Mouse (Mus musculus): ENCODE measurements at regions not wholly inside any gene's neighbourhood (a gene's known extent, or its start where the extent isn't known, plus 50 kb on each side); places are given as distances from the start of the nearest gene placed in this dataset.

DNA sequence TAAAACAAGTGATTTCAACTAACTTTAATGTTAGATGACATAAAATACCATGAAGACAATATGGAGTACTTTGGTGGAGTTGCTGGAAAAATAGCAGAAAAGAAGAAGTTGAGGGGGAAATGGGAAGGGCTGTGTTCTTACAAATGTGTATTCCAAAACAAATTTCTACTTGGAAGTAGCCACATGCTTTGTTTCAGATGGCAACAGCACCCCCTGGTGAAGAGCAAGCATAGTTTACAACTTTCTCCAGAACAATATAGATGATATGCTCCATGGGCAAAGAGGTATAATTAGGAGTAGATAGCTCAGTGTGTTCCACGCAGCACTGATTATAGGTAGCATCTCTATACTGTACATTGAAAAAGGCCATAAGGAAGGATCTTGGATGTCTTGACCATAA, 302.6 kb upstream of the Hsf2 start:
- no peaks in the 10 kb centered on the region for H3K4me1 ChIP-seq (ENCODE audit: insufficient read depth)
- no peaks in the 10 kb centered on the region for H3K36me3 ChIP-seq (ENCODE audit: insufficient read depth)
- DNase-seq: peak; percentile 61
- peak; percentile 66 for TF ChIP-seq CTCF (IDR thresholded peaks at IDR 0.05; ENCODE audit: low read depth)
- H3K27me3 ChIP-seq (ENCODE audit: insufficient read depth, low read length): no peaks in the 10 kb centered on the region
- no peak overlapping the region for H3K4me3 ChIP-seq (ENCODE audit: low read depth, low read length)
- 55% methylated on average over 1 of the region's 1 CpGs for WGBS
- H3K27ac ChIP-seq (ENCODE audit: low read depth, low read length): no peak overlapping the region
- no peaks in the 10 kb centered on the region for H3K9me3 ChIP-seq (ENCODE audit: low read length)
- no peak overlapping the region for H3K9ac ChIP-seq
- peak; percentile 40; the same call in 1 of the 2 replicates for ATAC-seq
- no peak overlapping the region for H3K4me2 ChIP-seq (ENCODE audit: low read depth)

DNA sequence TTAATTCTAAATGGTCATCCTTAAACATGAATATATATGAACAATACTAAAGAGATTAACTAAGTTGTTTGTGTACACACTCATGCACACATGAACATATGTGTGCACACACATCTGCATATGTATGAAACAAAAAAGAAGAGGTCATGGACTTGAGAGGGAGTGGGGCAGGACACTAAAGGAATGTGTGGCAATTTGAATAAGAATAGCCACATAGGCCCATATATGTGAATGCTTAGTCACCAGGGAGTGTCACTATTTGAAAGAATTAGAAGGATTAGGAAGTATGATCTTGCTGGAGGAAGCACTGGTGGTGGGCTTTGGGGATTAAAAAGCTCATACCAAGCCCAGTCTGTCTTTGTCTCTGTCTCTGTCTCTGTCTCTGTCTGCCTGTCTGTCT, 275.5 kb upstream of the Hsf2 start:
- H3K4me2 ChIP-seq (ENCODE audit: low read depth): no peak overlapping the region
- H3K4me3 ChIP-seq (ENCODE audit: low read depth, low read length): no peak overlapping the region
- no peaks in the 10 kb centered on the region for H3K27me3 ChIP-seq (ENCODE audit: insufficient read depth, low read length)
- ATAC-seq (no peak), DNase-seq (no peak)
- H3K27ac ChIP-seq (ENCODE audit: low read depth, low read length): no peak overlapping the region
- TF ChIP-seq CTCF (IDR thresholded peaks at IDR 0.05; ENCODE audit: low read depth): no peak
- no peaks in the 10 kb centered on the region for H3K4me1 ChIP-seq (ENCODE audit: insufficient read depth)
- H3K9me3 ChIP-seq (ENCODE audit: low read length): no peaks in the 10 kb centered on the region
- no peaks in the 10 kb centered on the region for H3K36me3 ChIP-seq (ENCODE audit: insufficient read depth)
- no peak overlapping the region for H3K9ac ChIP-seq

DNA sequence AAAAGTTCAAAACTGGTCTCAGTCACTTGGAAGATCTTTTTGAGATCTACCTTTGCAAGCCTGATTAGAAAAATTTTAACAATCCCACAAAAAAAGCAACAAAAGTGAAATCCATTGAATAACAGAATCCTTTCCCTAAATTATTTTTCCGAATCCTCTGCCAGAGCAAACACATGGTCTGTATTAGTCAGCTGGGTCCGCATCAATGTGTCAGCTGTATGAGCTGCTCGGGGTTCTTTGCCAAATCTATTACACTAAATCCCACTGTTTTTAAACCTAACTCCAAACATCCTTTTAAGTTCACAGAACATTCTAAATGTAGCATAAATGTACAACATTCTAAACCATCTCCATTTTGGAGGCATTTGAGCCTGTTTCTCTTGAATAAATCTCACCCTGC, 255.1 kb upstream of the Hsf2 start:
- H3K4me2 ChIP-seq (ENCODE audit: low read depth): no peak overlapping the region
- TF ChIP-seq CTCF (IDR thresholded peaks at IDR 0.05; ENCODE audit: low read depth): no peak
- H3K4me1 ChIP-seq (ENCODE audit: insufficient read depth): no peaks in the 10 kb centered on the region
- no peak overlapping the region for H3K4me3 ChIP-seq (ENCODE audit: low read depth, low read length)
- no peak overlapping the region for H3K27ac ChIP-seq (ENCODE audit: low read depth, low read length)
- no peaks in the 10 kb centered on the region for H3K36me3 ChIP-seq (ENCODE audit: insufficient read depth)
- H3K9me3 ChIP-seq (ENCODE audit: low read length): no peaks in the 10 kb centered on the region
- ATAC-seq: no peak
- H3K9ac ChIP-seq: no peak overlapping the region
- WGBS: 63% methylated on average over 3 of the region's 3 CpGs
- no peaks in the 10 kb centered on the region for H3K27me3 ChIP-seq (ENCODE audit: insufficient read depth, low read length)
- peak; percentile 2 for DNase-seq

DNA sequence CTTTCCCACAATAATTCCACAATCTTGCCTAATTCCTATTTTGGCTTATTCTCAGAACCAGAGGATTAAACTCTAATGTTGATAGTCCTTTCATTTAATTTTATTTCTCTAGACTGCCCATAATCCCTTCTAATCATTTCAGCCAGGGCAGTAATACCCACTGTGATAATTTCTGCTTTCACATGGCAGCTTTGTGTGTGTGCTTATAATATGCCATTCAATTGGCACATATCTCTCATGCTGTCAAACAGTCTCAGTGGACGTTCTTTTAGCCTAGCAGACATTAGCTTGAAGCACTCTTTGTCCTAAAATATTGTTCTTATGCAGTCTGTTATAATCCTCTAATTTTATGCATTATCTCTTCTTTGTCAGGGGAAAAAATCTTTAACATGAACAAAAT, 205.0 kb upstream of the Hsf2 start:
- WGBS: 13% methylated on average over 1 of the region's 1 CpGs
- Histone ChIP-seq H3K27ac (ENCODE audit: low read depth, low read length) (no peak overlapping the region), H3K4me1 (ENCODE audit: insufficient read depth) (no peaks in the 10 kb centered on the region), H3K4me3 (ENCODE audit: low read depth, low read length) (no peak overlapping the region), H3K27me3 (ENCODE audit: insufficient read depth, low read length) (no peaks in the 10 kb centered on the region), H3K36me3 (ENCODE audit: insufficient read depth) (no peaks in the 10 kb centered on the region), H3K9me3 (ENCODE audit: low read length) (no peaks in the 10 kb centered on the region), H3K9ac (no peak overlapping the region), H3K4me2 (ENCODE audit: low read depth) (no peak overlapping the region)
- ATAC-seq: no peak
- DNase-seq: no peak
- TF ChIP-seq CTCF (IDR thresholded peaks at IDR 0.05; ENCODE audit: low read depth): no peak

DNA sequence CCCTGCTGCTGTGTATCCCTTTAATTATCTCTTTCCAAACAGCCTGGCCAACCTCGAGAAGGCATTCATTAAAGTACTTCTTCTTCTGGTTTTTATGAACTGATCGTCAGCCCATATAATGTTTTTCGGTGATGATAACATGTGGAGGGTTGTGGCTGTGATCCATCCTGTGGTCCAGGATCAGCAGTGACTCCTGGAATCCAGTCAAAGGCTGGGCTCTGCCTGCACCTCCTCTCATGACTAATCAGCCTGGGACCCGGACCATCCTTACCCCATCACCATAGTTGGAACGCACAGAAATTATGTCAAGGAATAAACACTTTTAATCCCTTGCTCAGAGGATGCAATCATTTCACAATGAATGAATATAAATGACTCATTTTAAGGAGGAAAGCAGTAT, 203.3 kb upstream of the Hsf2 start:
- H3K4me1 ChIP-seq (ENCODE audit: insufficient read depth): no peaks in the 10 kb centered on the region
- ATAC-seq (no peak), DNase-seq (no peak)
- H3K36me3 ChIP-seq (ENCODE audit: insufficient read depth): no peaks in the 10 kb centered on the region
- no peak overlapping the region for H3K9ac ChIP-seq
- TF ChIP-seq CTCF (IDR thresholded peaks at IDR 0.05; ENCODE audit: low read depth): no peak
- H3K27me3 ChIP-seq (ENCODE audit: insufficient read depth, low read length): no peaks in the 10 kb centered on the region
- H3K27ac ChIP-seq (ENCODE audit: low read depth, low read length): no peak overlapping the region
- WGBS: 73% methylated on average over 5 of the region's 5 CpGs
- no peak overlapping the region for H3K4me2 ChIP-seq (ENCODE audit: low read depth)
- no peak overlapping the region for H3K4me3 ChIP-seq (ENCODE audit: low read depth, low read length)
- no peaks in the 10 kb centered on the region for H3K9me3 ChIP-seq (ENCODE audit: low read length)

DNA sequence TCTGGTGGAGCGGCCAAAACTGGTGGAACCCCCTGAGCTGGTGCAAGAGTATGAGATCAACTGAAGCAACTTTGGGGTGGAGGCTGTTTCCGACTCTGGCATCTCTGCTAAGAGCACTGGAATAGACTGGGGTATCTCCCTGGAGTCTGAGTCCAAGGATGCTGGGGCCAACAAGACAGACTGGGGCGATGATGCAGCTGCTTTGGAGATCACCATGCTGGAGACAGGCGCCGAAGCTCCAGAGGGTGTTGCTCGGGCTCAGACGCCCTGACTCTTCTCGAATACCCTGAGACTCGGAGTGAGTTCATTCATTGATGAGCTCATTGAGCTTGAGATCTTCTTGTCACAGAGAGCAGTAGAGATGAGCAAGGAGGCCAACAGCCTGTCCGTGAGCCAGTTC, 194.6 kb upstream of the Hsf2 start:
- ATAC-seq (no peak), DNase-seq (no peak)
- 95% methylated on average over 10 of the region's 10 CpGs for WGBS

DNA sequence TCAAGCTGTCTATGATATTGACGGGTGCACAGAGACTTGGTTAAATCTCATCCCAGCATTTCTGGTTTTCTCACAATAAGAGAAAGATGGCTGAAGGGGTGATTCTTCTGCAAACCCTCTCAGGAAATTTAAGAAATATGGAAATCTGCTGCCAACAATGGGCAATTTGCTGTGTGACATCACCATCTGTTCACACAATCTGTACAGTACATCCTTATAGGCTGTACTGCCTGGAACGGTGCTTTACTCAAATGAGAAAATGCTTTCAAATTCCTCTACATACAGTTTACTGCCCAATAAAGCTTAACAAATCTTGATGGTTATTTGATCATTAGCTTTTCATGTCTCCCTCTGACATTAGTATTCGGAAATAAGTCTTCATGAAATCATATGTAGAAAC, 172.4 kb upstream of the Hsf2 start:
- peak; percentile 65 for ATAC-seq
- H3K9ac ChIP-seq: no peak overlapping the region
- DNase-seq: peak; percentile 34
- H3K4me2 ChIP-seq (ENCODE audit: low read depth): no peak overlapping the region
- TF ChIP-seq CTCF (IDR thresholded peaks at IDR 0.05; ENCODE audit: low read depth): no peak
- no peak overlapping the region for H3K27ac ChIP-seq (ENCODE audit: low read depth, low read length)
- 69% methylated on average over 3 of the region's 3 CpGs for WGBS
- H3K4me3 ChIP-seq (ENCODE audit: low read depth, low read length): no peak overlapping the region
- H3K9me3 ChIP-seq (ENCODE audit: low read length): no peaks in the 10 kb centered on the region
- no peaks in the 10 kb centered on the region for H3K36me3 ChIP-seq (ENCODE audit: insufficient read depth)
- H3K27me3 ChIP-seq (ENCODE audit: insufficient read depth, low read length): no peaks in the 10 kb centered on the region
- no peaks in the 10 kb centered on the region for H3K4me1 ChIP-seq (ENCODE audit: insufficient read depth)

More for the DNA sequence above, 194.6 kb upstream of the Hsf2 start:
- Histone ChIP-seq H3K4me2 (ENCODE audit: low read depth) (no peak overlapping the region), H3K36me3 (ENCODE audit: insufficient read depth) (no peaks in the 10 kb centered on the region), H3K27ac (ENCODE audit: low read depth, low read length) (no peak overlapping the region), H3K4me1 (ENCODE audit: insufficient read depth) (no peaks in the 10 kb centered on the region), H3K4me3 (ENCODE audit: low read depth, low read length) (no peak overlapping the region), H3K27me3 (ENCODE audit: insufficient read depth, low read length) (no peaks in the 10 kb centered on the region), H3K9me3 (ENCODE audit: low read length) (no peaks in the 10 kb centered on the region), H3K9ac (no peak overlapping the region)
- no peak for TF ChIP-seq CTCF (IDR thresholded peaks at IDR 0.05; ENCODE audit: low read depth)

DNA sequence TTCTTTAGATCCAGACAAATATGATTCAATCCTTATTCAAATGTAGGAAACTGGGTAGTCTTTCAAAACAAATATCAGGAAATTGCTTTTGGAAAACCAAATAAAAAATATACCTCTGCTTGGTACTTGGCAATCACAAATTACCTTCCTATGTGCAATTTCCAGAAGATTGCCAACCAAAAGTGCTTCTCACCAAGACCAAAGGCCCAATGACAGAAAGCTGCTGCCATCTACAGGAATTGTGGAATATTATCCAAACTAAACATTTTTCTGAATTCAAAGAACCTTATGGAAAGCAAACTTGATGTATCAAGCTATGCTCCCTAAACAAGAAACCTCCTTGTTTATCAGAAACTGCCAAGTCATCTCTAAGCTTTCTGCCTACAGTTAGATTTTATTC, 169.1 kb upstream of the Hsf2 start:
- peak; percentile 73 for TF ChIP-seq CTCF (IDR thresholded peaks at IDR 0.05; ENCODE audit: low read depth)
- no peak overlapping the region for H3K4me2 ChIP-seq (ENCODE audit: low read depth)
- no peaks in the 10 kb centered on the region for H3K4me1 ChIP-seq (ENCODE audit: insufficient read depth)
- no peaks in the 10 kb centered on the region for H3K36me3 ChIP-seq (ENCODE audit: insufficient read depth)
- no peak overlapping the region for H3K9ac ChIP-seq
- H3K9me3 ChIP-seq (ENCODE audit: low read length): no peaks in the 10 kb centered on the region
- ATAC-seq (no peak; the same call in 1 of the 2 replicates), DNase-seq (peak; percentile 73)
- no peak overlapping the region for H3K27ac ChIP-seq (ENCODE audit: low read depth, low read length)
- H3K27me3 ChIP-seq (ENCODE audit: insufficient read depth, low read length): no peaks in the 10 kb centered on the region
- H3K4me3 ChIP-seq (ENCODE audit: low read depth, low read length): no peak overlapping the region
